Mouse (Mus musculus): Measurements from ENCODE around the gene Ppil4. TPM values are rescaled to one million over a fixed set of nuclear protein-coding genes. Genes with fewer than 3 reads are reported as not detected.

Gene Ppil4
- polyA plus RNA-seq (2021; fragmentation: Nextera tagmentation) = 24.2 and 25.6 TPM in 2 replicates
- long read RNA-seq, experiment 1, transcript Ppil4-201 (13 exons, 3,471 nt) = major isoform, 45 of 75 reads
- long read RNA-seq, experiment 1, partial matches to known transcripts = 26 of 75 reads
- long read RNA-seq, experiment 1, other reads (novel, unspliced or antisense) = 4 of 75 reads
- long read RNA-seq, experiment 2, transcript Ppil4-201 (13 exons, 3,471 nt) = major isoform, 253 of 311 reads
- long read RNA-seq, experiment 2, partial matches to known transcripts = 17 of 311 reads
- long read RNA-seq, experiment 2, other reads (novel, unspliced or antisense) = 41 of 311 reads

DNA sequence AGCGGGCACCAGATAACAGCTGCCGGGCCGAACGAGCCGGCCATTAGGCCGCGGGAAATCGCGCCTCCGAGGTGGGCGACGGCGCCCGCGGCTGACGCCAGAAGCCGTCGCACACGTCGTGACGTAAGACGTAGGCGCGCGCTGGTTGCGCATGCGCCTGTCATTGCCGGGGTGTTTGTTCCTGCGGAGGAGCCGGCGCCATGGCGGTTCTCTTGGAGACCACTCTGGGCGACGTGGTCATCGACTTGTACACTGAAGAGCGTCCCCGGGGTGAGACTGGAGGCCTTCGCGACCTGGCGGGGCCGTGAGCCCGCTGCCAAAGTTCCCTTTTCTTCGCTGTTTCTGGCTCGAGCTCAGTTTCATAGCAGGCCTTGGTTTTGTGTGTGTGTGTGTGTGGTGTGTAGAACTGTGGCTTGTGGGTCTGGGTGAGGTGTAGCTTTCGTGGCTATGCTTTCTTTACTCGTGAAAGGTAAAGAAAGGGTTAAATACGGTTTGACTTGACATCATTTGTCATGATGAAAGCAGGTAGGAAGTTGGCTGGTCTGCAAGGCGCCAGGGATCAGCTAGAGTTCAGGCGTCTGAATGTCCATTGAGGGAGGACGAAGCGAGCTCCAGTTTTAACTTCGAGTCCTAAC, at the start of gene Ppil4, which contains the start of gene Ginm1:
Ppil4 (plus strand) TSS at position 141 of the 635 bp plus-strand sequence.
Ginm1 (minus strand) TSS at position 74 of the 635 bp plus-strand sequence.

DNA sequence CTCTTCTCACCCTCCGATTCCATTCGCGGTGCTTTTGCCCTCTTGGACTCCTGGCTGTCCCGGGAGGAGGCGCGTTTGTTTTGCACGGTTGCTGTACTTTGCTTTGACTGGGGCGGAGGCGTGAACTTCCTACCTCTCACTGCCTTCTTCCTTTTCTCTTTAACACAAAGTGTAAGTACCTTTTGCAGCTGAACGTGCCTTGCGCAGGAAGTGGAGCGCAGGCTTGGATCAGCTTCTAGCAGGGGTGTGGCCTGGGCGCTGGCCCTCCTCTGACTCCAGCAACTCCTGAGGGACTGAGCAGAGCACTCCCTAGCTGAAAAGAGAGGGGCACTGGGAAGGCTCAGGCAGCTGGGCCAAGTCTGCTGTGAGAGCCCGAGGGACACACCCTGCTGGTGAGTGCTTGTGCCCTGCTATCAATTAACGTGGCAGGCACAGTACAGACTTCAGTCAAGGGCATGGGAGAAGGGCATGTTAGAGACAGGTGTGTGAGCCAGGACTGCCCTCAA, 39.5 kb downstream of the Ppil4 start, which contains the start of gene Zc3h12d:
Zc3h12d (plus strand) TSS at position 300 of the 506 bp plus-strand sequence.

Small RNA genes lying within 50 kb of the gene (microRNA-seq; reads per million reads assigned to microRNA genes)
- not detected for gene Mir5104

Other genes with a start within 250 kb of the Ppil4 start
- gene Lrp11, start 203.1 kb upstream of the Ppil4 start, polyA plus RNA-seq (2021; fragmentation: Nextera tagmentation) = 106 and 118 TPM in 2 replicates
- 11.8 and 12.6 TPM in 2 replicates for gene Nup43, start 125.4 kb upstream of the Ppil4 start, polyA plus RNA-seq (2021; fragmentation: Nextera tagmentation)
- gene Pcmt1, start 111.8 kb upstream of the Ppil4 start, polyA plus RNA-seq (2021; fragmentation: Nextera tagmentation) = 233 and 235 TPM in 2 replicates
- gene Lats1, start 111.7 kb upstream of the Ppil4 start, polyA plus RNA-seq (2021; fragmentation: Nextera tagmentation) = 1.2 and 1.5 TPM in 2 replicates
- 11.6 and 12.1 TPM in 2 replicates for gene Katna1, start 66.9 kb upstream of the Ppil4 start, polyA plus RNA-seq (2021; fragmentation: Nextera tagmentation)
- 48.6 and 56.9 TPM in 2 replicates for gene Ginm1, start 67 bp upstream of the Ppil4 start, polyA plus RNA-seq (2021; fragmentation: Nextera tagmentation)
- gene Zc3h12d, start 39.6 kb downstream of the Ppil4 start, polyA plus RNA-seq (2021; fragmentation: Nextera tagmentation) = not detected in 2 replicates
- gene Tab2, start 163.3 kb downstream of the Ppil4 start, polyA plus RNA-seq (2021; fragmentation: Nextera tagmentation) = 5.3 and 5.6 TPM in 2 replicates

Data from layer of hippocampus, adult 6 months (tissue).